Mouse (Mus musculus): ENCODE measurements at regions not wholly inside any gene's neighbourhood (a gene's known extent, or its start where the extent isn't known, plus 50 kb on each side); places are given as distances from the start of the nearest gene placed in this dataset.
"Not testable (repeated sequence)": the region's sequence is repeated elsewhere in the genome, so short reads cannot be mapped to it uniquely, and the experiment has no call there.

- Histone ChIP-seq H3K36me3 (replicated peaks; ENCODE audit: insufficient read depth, low read length) (no peaks in the 10 kb centered on the region), H3K9ac (replicated peaks) (no peak overlapping the region), H3K9me3 (ENCODE audit: low read length) (no peaks in the 10 kb centered on the region), H3K4me3 (ENCODE audit: low read depth, low read length) (no peak overlapping the region), H3K27me3 (ENCODE audit: insufficient read depth, low read length) (no peaks in the 10 kb centered on the region), H3K4me2 (ENCODE audit: low read depth, low read length) (no peak overlapping the region), H3K4me1 (ENCODE audit: insufficient read depth) (no peaks in the 10 kb centered on the region), H3K27ac (ENCODE audit: low read depth) (no peak overlapping the region)
- DNase-seq (no peak), ATAC-seq (no peak)
- WGBS (ENCODE audit: insufficient replicate concordance), result 73% methylated on average over 4 of the region's 4 CpGs
- TF ChIP-seq CTCF (IDR thresholded peaks at IDR 0.05; ENCODE audit: low read depth) (no peak), EP300 (IDR thresholded peaks at IDR 0.05; ENCODE audit: low read depth) (no peak)
Measured at GRCm38 (mm10) chr14:17523916-17524315, 136.1 kb upstream of the Thrb start.

- no peak overlapping the region for H3K9ac ChIP-seq (replicated peaks)
- no peak overlapping the region for H3K4me3 ChIP-seq (ENCODE audit: low read depth, low read length)
- TF ChIP-seq EP300 (IDR thresholded peaks at IDR 0.05; ENCODE audit: low read depth), result no peak
- no peak for TF ChIP-seq CTCF (IDR thresholded peaks at IDR 0.05; ENCODE audit: low read depth)
- ATAC-seq (no peak), DNase-seq (no peak)
- no peak overlapping the region for H3K4me2 ChIP-seq (ENCODE audit: low read depth, low read length)
- no peak overlapping the region for H3K27ac ChIP-seq (ENCODE audit: low read depth)
- WGBS (ENCODE audit: insufficient replicate concordance), result 48% methylated on average over 1 of the region's 1 CpGs
- no peaks in the 10 kb centered on the region for H3K4me1 ChIP-seq (ENCODE audit: insufficient read depth)
- H3K9me3 ChIP-seq (ENCODE audit: low read length), result no peaks in the 10 kb centered on the region
- H3K27me3 ChIP-seq (ENCODE audit: insufficient read depth, low read length), result no peaks in the 10 kb centered on the region
- no peaks in the 10 kb centered on the region for H3K36me3 ChIP-seq (replicated peaks; ENCODE audit: insufficient read depth, low read length)
Measured at GRCm38 (mm10) chr14:17539322-17539721, 120.7 kb upstream of the Thrb start.

GRCm38 (mm10) chr14:17556458-17556857, 103.6 kb upstream of the Thrb start:
- Histone ChIP-seq H3K9ac (replicated peaks) (no peak overlapping the region), H3K27ac (ENCODE audit: low read depth) (no peak overlapping the region), H3K4me3 (ENCODE audit: low read depth, low read length) (no peak overlapping the region), H3K36me3 (replicated peaks; ENCODE audit: insufficient read depth, low read length) (no peaks in the 10 kb centered on the region), H3K27me3 (ENCODE audit: insufficient read depth, low read length) (no peaks in the 10 kb centered on the region), H3K4me2 (ENCODE audit: low read depth, low read length) (no peak overlapping the region), H3K9me3 (ENCODE audit: low read length) (no peaks in the 10 kb centered on the region), H3K4me1 (ENCODE audit: insufficient read depth) (no peaks in the 10 kb centered on the region)
- ATAC-seq, result no peak
- WGBS (ENCODE audit: insufficient replicate concordance), result 77% methylated on average over 1 of the region's 1 CpGs
- no peak for TF ChIP-seq CTCF (IDR thresholded peaks at IDR 0.05; ENCODE audit: low read depth)
- no peak for TF ChIP-seq EP300 (IDR thresholded peaks at IDR 0.05; ENCODE audit: low read depth)
- no peak for DNase-seq

- not testable (repeated sequence) for DNase-seq; H3K4me3 ChIP-seq (ENCODE audit: low read depth, low read length); H3K27ac ChIP-seq (ENCODE audit: low read depth); H3K27me3 ChIP-seq (ENCODE audit: insufficient read depth, low read length); H3K4me1 ChIP-seq (ENCODE audit: insufficient read depth); H3K9me3 ChIP-seq (ENCODE audit: low read length); H3K9ac ChIP-seq (replicated peaks); H3K36me3 ChIP-seq (replicated peaks; ENCODE audit: insufficient read depth, low read length); ATAC-seq; H3K4me2 ChIP-seq (ENCODE audit: low read depth, low read length)
- 52% methylated on average over 3 of the region's 3 CpGs for WGBS (ENCODE audit: insufficient replicate concordance)
Measured at GRCm38 (mm10) chr14:17560001-17560400, 100.1 kb upstream of the Thrb start.

GRCm38 (mm10) chr14:17567927-17568326, 92.1 kb upstream of the Thrb start:
- Histone ChIP-seq H3K4me3 (ENCODE audit: low read depth, low read length) (no peak overlapping the region), H3K27ac (ENCODE audit: low read depth) (no peak overlapping the region), H3K4me2 (ENCODE audit: low read depth, low read length) (no peak overlapping the region), H3K27me3 (ENCODE audit: insufficient read depth, low read length) (no peaks in the 10 kb centered on the region), H3K4me1 (ENCODE audit: insufficient read depth) (no peaks in the 10 kb centered on the region), H3K36me3 (replicated peaks; ENCODE audit: insufficient read depth, low read length) (no peaks in the 10 kb centered on the region), H3K9me3 (ENCODE audit: low read length) (no peaks in the 10 kb centered on the region), H3K9ac (replicated peaks) (no peak overlapping the region)
- TF ChIP-seq EP300 (IDR thresholded peaks at IDR 0.05; ENCODE audit: low read depth), result no peak
- no peak for TF ChIP-seq CTCF (IDR thresholded peaks at IDR 0.05; ENCODE audit: low read depth)
- WGBS (ENCODE audit: insufficient replicate concordance), result 46% methylated on average over 1 of the region's 1 CpGs
- ATAC-seq (no peak), DNase-seq (no peak)

- 53% methylated on average over 2 of the region's 2 CpGs for WGBS (ENCODE audit: insufficient replicate concordance)
- Histone ChIP-seq H3K4me3 (ENCODE audit: low read depth, low read length) (no peak overlapping the region), H3K27me3 (ENCODE audit: insufficient read depth, low read length) (no peaks in the 10 kb centered on the region), H3K27ac (ENCODE audit: low read depth) (no peak overlapping the region), H3K9me3 (ENCODE audit: low read length) (no peaks in the 10 kb centered on the region), H3K4me1 (ENCODE audit: insufficient read depth) (no peaks in the 10 kb centered on the region), H3K36me3 (replicated peaks; ENCODE audit: insufficient read depth, low read length) (no peaks in the 10 kb centered on the region), H3K9ac (replicated peaks) (no peak overlapping the region), H3K4me2 (ENCODE audit: low read depth, low read length) (no peak overlapping the region)
- DNase-seq (no peak), ATAC-seq (no peak)
- TF ChIP-seq CTCF (IDR thresholded peaks at IDR 0.05; ENCODE audit: low read depth) (no peak), EP300 (IDR thresholded peaks at IDR 0.05; ENCODE audit: low read depth) (no peak)
Measured at GRCm38 (mm10) chr14:17569087-17569636, 90.9 kb upstream of the Thrb start.

- 55% methylated on average over 1 of the region's 1 CpGs for WGBS (ENCODE audit: insufficient replicate concordance)
- DNase-seq, result no peak
Measured at GRCm38 (mm10) chr14:17578776-17579175, 81.3 kb upstream of the Thrb start.

More at GRCm38 (mm10) chr14:17578776-17579175, 81.3 kb upstream of the Thrb start:
- no peaks in the 10 kb centered on the region for H3K36me3 ChIP-seq (replicated peaks; ENCODE audit: insufficient read depth, low read length)
- no peak for ATAC-seq
- H3K9ac ChIP-seq (replicated peaks), result no peak overlapping the region
- no peaks in the 10 kb centered on the region for H3K27me3 ChIP-seq (ENCODE audit: insufficient read depth, low read length)
- H3K4me3 ChIP-seq (ENCODE audit: low read depth, low read length), result no peak overlapping the region
- no peaks in the 10 kb centered on the region for H3K4me1 ChIP-seq (ENCODE audit: insufficient read depth)
- no peak overlapping the region for H3K4me2 ChIP-seq (ENCODE audit: low read depth, low read length)
- TF ChIP-seq CTCF (IDR thresholded peaks at IDR 0.05; ENCODE audit: low read depth), result no peak
- TF ChIP-seq EP300 (IDR thresholded peaks at IDR 0.05; ENCODE audit: low read depth), result no peak
- no peak overlapping the region for H3K27ac ChIP-seq (ENCODE audit: low read depth)
- H3K9me3 ChIP-seq (ENCODE audit: low read length), result no peaks in the 10 kb centered on the region

Data from liver, postnatal 0 days (tissue).